Mouse (Mus musculus) induced T-regulatory cell, adult 2 months (primary cell): Measurements from ENCODE around the gene Pum1.
"Not testable (repeated sequence)": the region's sequence is repeated elsewhere in the genome, so short reads cannot be mapped to it uniquely, and the experiment has no call there.

Experiments
- DNase-seq: peaks from one replicate; pipeline ENCODE4 v3.0.0-alpha.2; 2012; ENCODE audit warnings: low read depth

The Pum1 gene

GRCm38 (mm10) chr4:130662979-130663725, at the start of gene Pum1:
TSS of gene Pum1 (plus strand) at chr4:130663321.
- DNase-seq, result peak; percentile 97

GRCm38 (mm10) chr4:130629391-130629790, 33.7 kb upstream of the Pum1 start:
- no peak for DNase-seq

DNA sequence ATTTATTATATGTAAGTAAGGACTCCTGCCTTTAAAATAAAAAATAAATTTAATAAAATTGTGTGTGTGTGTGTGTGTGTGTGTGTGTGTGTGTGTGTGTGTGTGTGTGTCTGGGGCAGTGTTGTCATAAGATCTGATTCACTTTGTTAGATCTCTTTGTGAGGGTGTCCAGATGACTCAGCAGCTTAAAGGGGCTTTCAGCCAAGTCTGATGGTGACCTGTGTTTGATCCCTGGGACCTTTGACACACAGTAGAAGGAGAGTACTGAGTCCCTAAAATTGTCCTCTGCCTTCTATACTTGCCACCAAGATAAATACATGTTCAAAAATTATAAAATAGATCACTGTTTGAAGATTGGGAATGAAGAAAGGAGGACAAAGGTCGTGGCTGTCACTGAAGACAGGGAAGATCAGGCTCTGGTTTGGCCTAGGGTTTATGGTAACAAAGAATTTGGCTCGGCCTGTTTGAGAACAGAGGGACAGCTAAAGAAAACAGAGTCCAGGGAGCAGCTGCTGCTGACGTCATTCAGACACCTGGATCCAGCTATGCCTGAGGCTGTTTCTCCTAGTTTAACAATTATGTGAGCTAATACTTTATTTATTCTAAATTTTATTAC, 32.8 kb upstream of the Pum1 start:
- no peak for DNase-seq

GRCm38 (mm10) chr4:130635076-130635475, 28.0 kb upstream of the Pum1 start:
- not testable (repeated sequence) for DNase-seq

DNA sequence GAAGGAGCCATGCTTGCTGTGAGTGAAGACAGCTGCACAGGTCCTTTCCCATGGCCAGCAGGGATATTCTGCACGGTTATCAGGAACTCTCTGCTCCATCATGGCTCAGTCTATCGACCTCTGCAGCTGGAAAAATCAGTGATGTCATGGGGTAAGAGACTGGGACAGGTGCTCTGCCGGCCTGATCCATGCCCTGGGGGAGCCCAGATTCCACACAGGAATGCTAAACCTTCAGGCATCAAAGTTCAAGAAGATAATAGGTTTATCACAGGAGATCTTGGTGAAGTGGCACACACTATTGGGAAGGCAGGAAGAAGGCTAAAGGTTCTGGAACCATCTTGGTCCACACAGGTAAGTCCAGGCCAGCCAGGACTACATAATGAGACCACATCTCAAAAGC, 26.4 kb upstream of the Pum1 start:
- no peak for DNase-seq

DNA sequence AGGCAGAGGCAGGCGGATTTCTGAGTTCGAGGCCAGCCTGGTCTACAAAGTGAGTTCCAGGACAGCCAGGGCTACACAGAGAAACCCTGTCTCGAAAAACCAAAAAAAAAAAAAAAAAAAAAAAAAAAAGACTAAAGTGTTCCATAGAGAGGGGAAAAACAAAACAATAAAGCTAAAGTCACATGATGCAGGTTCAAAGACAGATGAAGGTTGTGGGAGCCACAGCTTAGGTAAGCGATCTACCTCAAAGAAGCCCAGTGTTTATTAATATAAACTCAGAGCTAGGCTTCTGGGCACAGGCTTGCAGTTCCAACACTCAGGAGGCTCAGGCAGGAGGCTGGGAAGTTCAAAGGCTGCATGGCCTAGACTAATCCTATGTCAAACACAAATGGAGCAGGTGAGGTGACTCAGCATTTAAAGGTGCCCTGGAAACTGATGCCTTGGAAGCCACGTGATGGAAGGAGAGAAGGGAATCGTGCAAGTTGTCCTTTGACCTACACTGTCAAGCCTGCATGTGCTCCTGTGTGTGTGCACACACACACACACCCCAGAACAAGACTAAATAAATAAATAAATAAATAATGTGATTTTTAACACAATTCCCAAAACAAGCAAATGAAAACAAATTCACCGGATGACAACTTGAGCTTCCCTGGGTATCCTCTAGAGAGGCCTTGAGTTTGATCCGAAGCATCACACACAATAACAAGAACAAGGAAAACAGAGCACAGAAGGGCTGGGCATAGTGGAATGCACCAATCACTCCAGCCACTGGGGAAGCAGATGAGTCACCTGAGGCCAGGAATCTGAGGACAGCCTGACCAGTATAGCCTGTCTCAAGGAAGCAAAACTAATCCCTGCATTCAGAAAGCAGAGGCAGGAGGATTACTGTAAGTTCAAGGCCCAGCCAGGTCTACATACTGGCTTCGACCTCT, 25.4 kb upstream of the Pum1 start:
- DNase-seq, result no peak

GRCm38 (mm10) chr4:130640031-130640717, 22.9 kb upstream of the Pum1 start:
- no peak for DNase-seq

DNA sequence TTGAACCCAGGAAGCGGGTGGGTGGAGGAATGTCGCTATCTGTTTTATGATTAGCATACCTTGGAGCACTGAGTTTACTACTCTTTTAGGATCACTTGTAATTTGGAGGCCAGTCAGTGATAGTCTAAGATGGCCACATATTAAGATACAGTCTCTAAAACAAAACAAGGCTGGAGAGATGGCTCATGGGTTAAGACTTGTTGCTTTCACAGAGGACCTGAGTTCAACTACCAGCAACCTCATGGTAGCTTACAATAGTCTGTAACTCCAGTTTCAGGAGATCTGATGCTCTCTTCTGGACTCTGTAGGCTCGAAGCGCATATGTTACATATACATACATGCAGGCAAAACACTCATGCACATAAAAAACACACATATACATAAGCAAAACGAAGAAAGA, 20.7 kb upstream of the Pum1 start:
- DNase-seq, result no peak

DNA sequence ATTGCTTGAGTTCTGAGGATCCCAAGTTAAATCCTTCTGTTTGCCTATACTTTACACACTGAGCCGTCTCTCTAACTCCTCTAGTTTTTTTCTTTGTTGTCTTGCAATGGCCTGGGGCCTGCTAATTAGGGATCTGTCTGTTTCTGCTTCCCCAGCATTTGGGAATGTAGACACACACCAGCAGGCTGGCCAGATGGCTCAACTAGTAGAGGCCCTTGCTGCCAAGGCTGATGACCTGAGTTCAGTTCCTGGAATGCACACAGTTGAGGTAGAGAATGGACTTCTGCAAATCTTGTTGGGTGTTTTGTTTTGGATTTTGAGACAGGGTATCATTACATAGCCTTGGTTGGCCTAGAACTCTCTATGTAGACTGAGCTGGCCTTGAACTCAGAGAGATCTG, 17.7 kb upstream of the Pum1 start:
- DNase-seq, result no peak

- DNase-seq, result no peak
These were observed 11.8 kb upstream of the Pum1 start for GRCm38 (mm10) chr4:130651286-130651685.

DNA sequence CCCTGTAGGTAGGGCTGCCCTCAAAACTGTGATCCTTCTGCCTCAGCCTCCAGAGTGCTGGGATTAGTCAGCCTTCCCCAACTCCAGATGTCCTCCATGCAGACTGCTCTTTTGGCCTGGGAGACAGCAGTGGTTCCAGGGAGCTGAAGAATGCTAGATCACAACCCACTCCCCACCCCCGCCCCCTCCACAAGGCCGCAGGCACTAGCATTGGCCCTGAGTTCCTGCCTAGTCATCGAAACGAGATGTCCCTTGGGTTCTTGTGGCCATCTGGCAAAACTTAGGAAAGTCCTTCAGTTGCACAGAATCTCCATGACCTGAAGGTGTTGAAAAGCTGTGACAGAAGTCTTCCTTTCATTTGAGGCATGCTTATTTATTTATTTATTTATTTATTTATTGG, 10.6 kb upstream of the Pum1 start:
- no peak for DNase-seq

- no peak for DNase-seq
These were observed 5.1 kb upstream of the Pum1 start for GRCm38 (mm10) chr4:130657820-130658565.

GRCm38 (mm10) chr4:130659470-130659869, 3.7 kb upstream of the Pum1 start:
- DNase-seq, result no peak

DNA sequence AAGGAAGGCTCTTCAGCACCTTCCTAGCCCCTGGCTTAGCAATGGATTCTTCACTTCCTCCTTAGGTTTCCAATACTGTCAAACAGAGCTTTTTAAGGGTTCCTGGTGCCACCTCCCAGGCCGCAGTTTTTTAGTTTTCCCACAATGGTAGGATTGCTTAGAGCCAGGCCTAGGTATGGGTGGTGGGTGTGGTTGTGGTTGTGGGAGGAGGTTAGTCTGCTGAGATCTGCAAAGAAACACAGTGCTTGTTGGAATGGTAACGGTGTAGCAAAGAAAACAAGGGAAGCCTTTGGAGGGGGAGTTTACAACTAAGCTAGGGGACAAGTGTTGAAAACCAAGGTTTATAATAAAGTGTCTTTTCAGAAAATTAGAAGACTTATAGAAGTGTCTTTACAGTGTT, 3.0 kb upstream of the Pum1 start:
- no peak for DNase-seq

DNA sequence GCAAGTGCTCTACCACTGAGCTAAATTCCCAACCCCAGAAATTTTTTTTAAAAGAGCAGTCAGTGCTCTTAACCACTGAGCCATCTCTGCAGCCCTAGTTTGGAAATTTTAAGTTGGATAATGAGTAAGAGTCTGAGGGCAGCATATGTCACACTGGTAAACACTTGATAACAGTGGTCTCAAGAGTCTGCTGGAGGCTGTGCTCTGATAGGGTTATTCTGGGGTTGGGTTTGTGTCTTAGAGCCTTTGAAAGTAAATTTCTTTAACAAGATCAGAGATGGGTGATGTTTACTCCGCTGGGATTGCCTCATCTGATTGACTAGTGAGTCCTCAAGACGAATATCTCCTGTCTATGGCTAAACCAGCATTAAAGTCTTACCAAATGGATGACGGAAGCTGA, 2.0 kb upstream of the Pum1 start:
- no peak for DNase-seq

- DNase-seq, result not testable (repeated sequence)
These were observed 816 bp upstream of the Pum1 start for GRCm38 (mm10) chr4:130662305-130662704.

DNA sequence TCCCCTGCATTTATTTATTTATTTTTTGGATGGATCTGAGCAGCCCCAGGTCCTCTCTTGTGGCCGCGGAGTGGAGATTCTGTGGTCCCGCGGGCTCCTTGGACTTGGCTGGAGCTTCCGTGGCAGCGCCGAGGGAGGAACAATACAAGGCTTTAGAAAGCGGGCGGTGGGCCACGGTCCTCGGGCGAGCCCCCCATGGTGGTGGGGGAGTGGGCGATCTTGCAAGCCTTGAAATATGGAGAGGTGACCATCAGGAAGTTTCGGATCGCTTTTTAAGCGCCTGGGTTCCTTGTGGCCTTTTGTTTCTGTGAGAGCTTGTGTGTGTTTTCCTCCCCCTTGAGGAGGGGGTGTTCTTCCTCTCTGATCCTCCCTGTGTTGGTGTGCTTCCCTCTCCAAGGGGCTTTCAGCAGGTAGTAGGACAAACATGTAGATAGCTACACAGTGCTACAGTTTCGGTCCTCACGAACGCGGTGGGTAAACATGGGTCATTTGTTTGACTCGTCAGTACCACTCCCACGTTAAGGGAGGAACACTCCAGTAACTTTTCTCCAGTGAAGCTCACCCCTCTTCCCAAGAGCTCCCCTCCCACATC, 785 bp downstream of the Pum1 start:
- DNase-seq, result peak; percentile 60

DNA sequence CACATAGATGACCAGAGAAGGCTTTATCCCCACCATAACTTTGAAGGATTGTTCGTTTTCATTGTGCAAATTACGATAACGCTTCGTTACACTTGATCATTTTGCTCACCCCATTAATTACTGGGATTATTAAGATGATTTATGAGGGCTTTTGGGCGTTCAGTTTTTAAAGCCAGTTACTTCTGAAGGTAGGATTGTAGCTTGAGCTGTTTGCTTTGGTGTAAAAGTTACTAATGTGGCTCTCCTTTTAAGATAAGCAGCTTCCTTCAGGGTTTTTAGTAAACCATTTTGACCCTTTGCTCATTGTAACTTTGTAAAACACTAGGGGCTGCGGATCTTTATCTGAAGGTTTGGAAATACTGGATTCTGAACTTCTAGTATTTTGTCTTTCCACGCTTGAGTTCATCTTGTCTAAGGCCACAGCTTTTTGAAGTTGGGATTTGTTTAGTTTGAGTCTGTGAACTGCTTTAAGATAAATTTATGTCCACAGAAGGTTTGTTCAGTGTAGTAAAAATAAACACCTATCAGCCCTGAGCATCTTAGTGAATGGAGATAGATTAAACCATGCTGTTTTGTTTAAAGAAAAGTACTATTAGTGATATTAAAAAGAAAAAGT, 1.4 kb downstream of the Pum1 start:
- peak; percentile 39 for DNase-seq

DNA sequence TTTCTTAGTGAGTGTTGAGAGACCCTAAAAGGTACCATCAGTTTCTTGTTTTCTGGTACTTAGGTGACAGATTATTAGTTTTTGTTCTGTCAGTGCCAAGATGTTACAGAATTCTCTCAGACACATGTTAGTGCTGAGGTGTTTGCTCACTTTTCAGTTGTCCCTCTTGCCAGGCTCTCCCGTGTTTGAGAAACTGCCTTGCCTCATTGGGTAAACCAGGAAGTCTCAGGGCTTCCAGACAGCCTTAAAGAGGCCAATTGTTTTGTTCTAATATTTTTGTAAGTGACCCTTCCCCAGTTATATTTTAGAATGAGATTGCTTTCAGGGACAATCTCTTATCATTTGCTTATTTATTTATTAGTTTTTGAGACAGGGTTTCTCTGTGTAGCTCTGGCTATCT, 2.1 kb downstream of the Pum1 start:
- DNase-seq, result peak; percentile 39

DNA sequence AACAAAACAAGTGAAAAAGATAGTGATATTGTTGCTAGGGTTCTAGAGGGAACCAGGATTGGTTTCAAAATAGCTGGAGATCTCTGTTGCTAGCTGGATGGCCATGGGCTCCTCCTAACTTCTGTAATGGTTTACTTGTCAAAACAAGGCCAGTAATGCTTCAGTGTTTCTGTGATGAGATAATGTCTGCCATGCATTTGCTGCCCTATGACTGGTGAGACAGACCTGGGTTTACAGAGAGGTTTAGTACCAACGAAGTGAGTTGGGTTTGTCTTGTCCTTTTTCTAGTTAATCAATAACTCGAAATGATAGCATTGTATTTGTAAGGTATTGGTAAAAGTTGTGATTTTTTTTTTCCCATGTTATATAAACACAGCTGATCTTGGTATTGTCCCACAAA, 4.6 kb downstream of the Pum1 start:
- DNase-seq, result no peak

DNA sequence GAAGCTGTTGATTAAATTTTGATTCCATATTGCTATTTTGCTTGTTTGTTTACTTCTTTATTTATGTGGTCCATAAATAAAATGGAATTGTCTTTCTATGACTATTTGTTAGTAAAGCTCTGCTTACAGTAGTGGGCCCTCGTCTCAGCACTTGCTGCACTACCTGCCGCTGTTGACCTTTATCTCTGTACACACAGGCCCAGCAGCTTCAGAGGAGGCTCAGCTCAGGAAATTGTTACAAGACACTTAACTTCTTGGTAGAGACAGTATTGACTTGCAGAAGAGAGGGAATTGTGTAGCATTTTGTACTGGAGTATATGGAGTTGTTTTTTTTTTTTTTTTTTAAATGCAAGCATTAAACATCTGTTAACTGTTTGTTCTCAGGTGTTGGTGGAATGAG, 5.4 kb downstream of the Pum1 start:
- no peak for DNase-seq
